Mouse (Mus musculus): ENCODE results near the gene Wdfy1. TPM values are rescaled to one million over a fixed set of nuclear protein-coding genes. Genes with fewer than 3 reads are reported as not detected.
A peak's percentile ranks its signal among the peaks of the same experiment; 100 is the strongest.

The Wdfy1 gene
- total RNA-seq, 2 experiments from 2014 or later, result 46.4 TPM

GRCm38 (mm10) chr1:79761106-79761916, 14.6 kb downstream of the Wdfy1 start:
- peak; percentile 57 to 67 for DNase-seq (ENCODE audit: low spot score in 2 of 2)

- DNase-seq (ENCODE audit: low spot score in 2 of 2), result no peak
Observed at GRCm38 (mm10) chr1:79760656-79761055, 15.3 kb downstream of the Wdfy1 start.

GRCm38 (mm10) chr1:79759436-79759972, 16.4 kb downstream of the Wdfy1 start:
- no peak for DNase-seq (ENCODE audit: low spot score in 2 of 2)

GRCm38 (mm10) chr1:79759006-79759405, 16.9 kb downstream of the Wdfy1 start:
- no peak for DNase-seq (ENCODE audit: low spot score in 2 of 2)

- no peak for DNase-seq (ENCODE audit: low spot score in 2 of 2)
Observed at GRCm38 (mm10) chr1:79757597-79757996, 18.3 kb downstream of the Wdfy1 start.

- no peak for DNase-seq (ENCODE audit: low spot score in 2 of 2)
Observed at GRCm38 (mm10) chr1:79757161-79757560, 18.8 kb downstream of the Wdfy1 start.

GRCm38 (mm10) chr1:79756417-79756816, 19.5 kb downstream of the Wdfy1 start:
- DNase-seq (ENCODE audit: low spot score in 2 of 2), result no peak

- DNase-seq (ENCODE audit: low spot score in 2 of 2), result no peak
Observed at GRCm38 (mm10) chr1:79755376-79755775, 20.6 kb downstream of the Wdfy1 start.

- DNase-seq (ENCODE audit: low spot score in 2 of 2), result no peak
Observed at GRCm38 (mm10) chr1:79754936-79755335, 21.0 kb downstream of the Wdfy1 start.

- no peak for DNase-seq (ENCODE audit: low spot score in 2 of 2)
Observed at GRCm38 (mm10) chr1:79753456-79753855, 22.5 kb downstream of the Wdfy1 start.

- no peak for DNase-seq (ENCODE audit: low spot score in 2 of 2)
Observed at GRCm38 (mm10) chr1:79752714-79753340, 23.1 kb downstream of the Wdfy1 start.

GRCm38 (mm10) chr1:79752015-79752695, 23.8 kb downstream of the Wdfy1 start:
- no peak for DNase-seq (ENCODE audit: low spot score in 2 of 2)

- no peak for DNase-seq (ENCODE audit: low spot score in 2 of 2)
Observed at GRCm38 (mm10) chr1:79751186-79751585, 24.8 kb downstream of the Wdfy1 start.

- no peak for DNase-seq (ENCODE audit: low spot score in 2 of 2)
Observed at GRCm38 (mm10) chr1:79746056-79746455, 29.9 kb downstream of the Wdfy1 start.

- DNase-seq (ENCODE audit: low spot score in 2 of 2), result no peak
Observed at GRCm38 (mm10) chr1:79743385-79743784, 32.6 kb downstream of the Wdfy1 start.

- DNase-seq (ENCODE audit: low spot score in 2 of 2), result no peak
Observed at GRCm38 (mm10) chr1:79742949-79743348, 33.0 kb downstream of the Wdfy1 start.

- no peak for DNase-seq (ENCODE audit: low spot score in 2 of 2)
Observed at GRCm38 (mm10) chr1:79741002-79741401, 34.9 kb downstream of the Wdfy1 start.

GRCm38 (mm10) chr1:79739726-79740125, 36.2 kb downstream of the Wdfy1 start:
- DNase-seq (ENCODE audit: low spot score in 2 of 2), result no peak

- no peak for DNase-seq (ENCODE audit: low spot score in 2 of 2)
Observed at GRCm38 (mm10) chr1:79736408-79736807, 39.5 kb downstream of the Wdfy1 start.

GRCm38 (mm10) chr1:79734794-79735193, 41.1 kb downstream of the Wdfy1 start:
- DNase-seq (ENCODE audit: low spot score in 2 of 2), result no peak

- DNase-seq (ENCODE audit: low spot score in 2 of 2), result no peak
Observed at GRCm38 (mm10) chr1:79714152-79714923, 61.6 kb downstream of the Wdfy1 start.
